Mouse (Mus musculus) heart, adult 18-20 months (tissue): ENCODE results near the gene P2ry4. TPM values are rescaled to one million over a fixed set of nuclear protein-coding genes. Genes with fewer than 3 reads are reported as not detected.

ENCODE experiments used
- DNase-seq, 2 experiments: peaks; one replicate each; pipeline ENCODE4 v3.0.0; 2021 to 2022; ENCODE audit warnings: mixed read lengths in 1 of 2
- long read RNA-seq, 2 experiments: library from polyadenylated mRNA; stranded (forward); transcript quantifications; one replicate each; pipeline ENCODE4 v2.0.0; 2021
- total RNA-seq, 2 experiments: library from RNA; stranded (reverse); gene quantifications; 2 replicates each; pipeline ENCODE4 v1.2.3; 2021

The P2ry4 gene
- not detected for total RNA-seq
- long read RNA-seq, experiment 1, result 0 reads
- long read RNA-seq, experiment 2, result 0 reads

GRCm38 (mm10) chrX:100594791-100595190 lies at the start of gene P2ry4:
TSS of gene P2ry4 (minus strand) at chrX:100594869.
- DNase-seq, result no peak

GRCm38 (mm10) chrX:100638477-100638876 lies 43.8 kb upstream of the P2ry4 start:
- DNase-seq, result no peak

GRCm38 (mm10) chrX:100629076-100629475 lies 34.4 kb upstream of the P2ry4 start:
- no peak for DNase-seq

GRCm38 (mm10) chrX:100625802-100626793 lies 31.4 kb upstream of the P2ry4 start, which contains the start of gene Pdzd11:
TSS of gene Pdzd11 (minus strand) at chrX:100626568.
- peak; percentile 88 to 94 for DNase-seq

DNA sequence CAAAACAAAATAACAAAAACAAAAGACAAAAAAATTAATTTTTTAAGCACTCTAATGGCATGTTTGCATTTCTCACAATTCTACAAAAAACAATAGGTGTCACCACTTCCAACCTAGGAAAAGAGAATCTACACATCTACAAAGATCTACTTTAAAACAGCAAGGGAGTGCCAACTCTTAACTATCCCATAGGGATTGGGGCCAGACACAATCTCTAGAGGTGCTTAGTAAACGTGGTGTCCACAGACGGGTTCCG lies 30.8 kb upstream of the P2ry4 start, which contains the start of gene Kif4:
Kif4 (plus strand) TSS at position 192 of the 256 bp plus-strand sequence.
- DNase-seq, result no peak

DNA sequence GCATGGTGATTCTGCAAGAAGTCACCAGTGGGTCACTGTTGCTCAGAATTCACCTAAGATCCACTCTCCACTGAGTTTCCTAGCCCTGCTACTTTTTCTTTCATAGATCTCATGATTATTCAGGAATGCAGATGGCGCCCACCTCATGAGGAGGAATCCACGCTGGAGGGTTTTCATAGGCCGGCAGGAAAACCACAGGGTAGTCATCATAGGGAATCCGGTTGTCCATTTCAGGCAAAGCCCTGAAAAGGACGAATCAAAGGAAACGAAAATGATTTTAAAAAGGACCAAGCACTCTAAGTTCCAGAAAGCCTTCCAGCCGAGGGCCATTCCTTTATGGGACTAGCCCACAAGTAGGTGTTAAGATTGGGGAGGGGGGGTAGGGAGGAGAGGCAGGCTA lies 30.5 kb upstream of the P2ry4 start:
- DNase-seq, result peak in 1 of 2 experiments; percentile 6

DNA sequence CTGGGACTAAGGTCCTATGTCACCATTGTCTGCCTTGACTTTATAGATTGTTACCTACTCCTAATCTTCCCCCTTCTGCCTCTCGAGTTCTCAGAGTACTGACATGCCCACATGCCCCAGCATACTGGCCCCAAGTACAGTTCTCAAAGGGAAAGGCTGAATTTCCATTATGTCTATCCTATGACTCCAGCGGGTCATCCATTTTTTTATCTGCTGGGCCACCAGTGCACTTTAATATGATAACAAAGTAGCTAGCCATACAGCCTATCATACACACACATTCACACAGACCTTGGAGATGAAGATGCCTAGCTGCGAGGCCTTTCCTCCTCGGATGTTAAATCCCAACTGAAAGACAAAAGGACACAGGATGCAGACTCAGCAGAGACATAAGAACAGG lies 29.6 kb upstream of the P2ry4 start:
- no peak for DNase-seq

DNA sequence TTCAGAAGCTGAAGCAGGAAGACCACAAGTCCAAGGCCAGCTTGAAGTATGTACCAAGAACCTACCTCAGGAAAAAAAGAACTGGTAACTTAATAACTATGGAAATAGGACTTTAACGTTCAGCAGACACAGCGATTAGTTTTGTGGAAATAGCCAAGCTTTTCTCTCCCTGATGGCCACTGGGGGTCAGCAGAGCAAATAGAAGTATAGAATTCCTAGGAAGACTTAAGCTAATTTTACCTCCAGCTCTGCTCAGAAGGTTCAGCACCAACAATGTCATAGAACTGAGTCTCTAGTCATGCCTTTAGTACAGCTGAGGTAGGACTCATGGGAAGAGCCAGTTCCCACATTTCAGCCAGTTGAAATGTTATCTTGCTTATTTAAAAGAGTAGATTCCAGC lies 26.7 kb upstream of the P2ry4 start:
- DNase-seq, result no peak

- DNase-seq, result no peak
These were observed 23.8 kb upstream of the P2ry4 start for GRCm38 (mm10) chrX:100618488-100618887.

DNA sequence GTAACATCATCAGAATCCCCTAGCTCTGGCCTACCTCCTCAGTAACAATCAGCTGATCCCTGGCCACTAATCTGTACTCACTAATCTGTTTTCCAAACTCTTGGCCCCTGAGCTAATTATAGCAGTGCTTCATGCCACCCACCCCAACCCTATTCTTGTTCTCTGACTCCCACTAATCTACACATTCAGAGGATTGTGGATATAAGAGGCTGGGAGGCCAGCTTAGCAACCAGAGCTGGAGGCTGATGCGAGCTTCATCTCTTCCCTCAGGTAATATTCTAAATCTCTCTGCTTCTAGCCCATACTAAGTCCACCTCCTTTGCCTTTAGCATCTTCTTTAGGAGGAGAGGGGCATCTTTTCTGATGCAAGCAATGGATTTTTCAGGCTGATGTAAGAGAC lies 10.6 kb upstream of the P2ry4 start, which contains the start of gene Arr3:
Arr3 (plus strand) TSS at position 184 of the 400 bp plus-strand sequence.
- DNase-seq, result no peak

DNA sequence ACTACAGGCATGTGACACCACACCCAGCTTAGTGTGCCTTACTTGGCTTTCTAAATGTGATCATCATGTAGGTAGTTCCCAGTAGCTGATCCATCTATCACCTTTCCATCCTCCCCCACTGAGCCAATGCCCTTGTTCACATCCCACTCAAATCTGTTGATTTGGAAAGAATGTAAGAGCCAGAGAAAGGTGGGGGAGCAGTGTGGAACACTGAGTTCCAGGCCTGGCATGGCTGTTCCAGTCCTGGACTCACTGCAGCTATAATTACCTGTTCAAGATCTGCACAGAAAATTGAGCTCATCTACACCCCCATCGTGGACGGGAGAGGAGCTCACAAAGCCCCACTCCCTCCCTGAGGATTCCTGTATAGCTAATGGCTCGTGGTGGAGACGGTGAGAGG lies 5.1 kb upstream of the P2ry4 start:
- no peak for DNase-seq

- DNase-seq, result peak; percentile 1 to 26
These were observed 2.8 kb upstream of the P2ry4 start for GRCm38 (mm10) chrX:100597439-100597838.

- no peak for DNase-seq
These were observed 22.7 kb downstream of the P2ry4 start, which contains the start of gene Awat1 for GRCm38 (mm10) chrX:100571951-100572350. TSS of gene Awat1 (plus strand) at chrX:100572251.

DNA sequence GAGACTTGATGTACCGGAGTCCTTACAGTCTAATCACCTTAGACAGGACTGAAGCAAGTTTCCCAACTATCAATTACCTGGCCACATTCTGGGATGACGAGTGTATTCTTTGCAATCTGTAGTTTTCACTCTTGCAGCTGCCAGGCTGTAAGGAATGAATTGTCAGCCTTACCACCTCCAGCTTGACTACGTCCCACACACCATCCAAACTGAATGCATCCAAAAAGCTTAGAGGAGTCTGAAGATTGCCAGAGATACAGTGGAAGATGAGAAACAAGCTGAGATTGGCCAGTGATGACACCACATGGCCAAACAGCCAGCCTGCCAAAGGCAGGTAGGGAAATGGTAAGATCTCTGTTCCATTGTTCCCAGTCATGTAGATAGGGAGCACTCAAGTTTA lies 29.0 kb downstream of the P2ry4 start:
- no peak for DNase-seq

DNA sequence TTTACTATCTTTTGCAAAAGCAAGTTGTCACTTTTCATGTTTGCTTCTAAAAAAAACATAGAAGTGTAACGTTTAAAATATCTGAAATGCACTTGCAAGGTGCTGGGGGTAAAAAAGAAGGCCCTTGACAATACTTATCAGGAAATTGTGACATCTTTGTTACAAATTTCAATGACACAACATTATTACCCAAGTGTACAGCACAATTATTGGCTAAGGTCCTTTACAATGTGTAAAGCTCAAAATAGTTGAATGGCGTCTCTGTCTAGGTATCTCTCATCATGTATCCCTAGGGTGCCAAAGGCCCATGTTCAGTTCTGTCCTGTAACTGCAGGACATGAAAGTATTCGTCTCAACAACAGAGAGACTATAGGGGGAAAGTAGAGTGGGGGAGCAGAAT lies 38.6 kb downstream of the P2ry4 start:
- DNase-seq, result no peak

Other genes with a start within 250 kb of the P2ry4 start
- not detected for gene Otud6a, start 165.9 kb downstream of the P2ry4 start, total RNA-seq
- under 1 TPM in 1 of 2 experiments, not detected in 1; 0.13 TPM for gene Awat2, start 152.2 kb downstream of the P2ry4 start, total RNA-seq
- gene Igbp1, start 100.6 kb downstream of the P2ry4 start, total RNA-seq, result 10 to 100 TPM; 40.2 to 43.2 TPM
- gene Dgat2l6, start 70.0 kb downstream of the P2ry4 start, total RNA-seq, result not detected
- not detected for gene Awat1, start 22.6 kb downstream of the P2ry4 start, total RNA-seq
- not detected for gene Arr3, start 10.6 kb upstream of the P2ry4 start, total RNA-seq
- gene Kif4, start 30.9 kb upstream of the P2ry4 start, total RNA-seq, result under 1 TPM; 0.31 to 0.35 TPM
- 10 to 100 TPM; 21.3 to 23.5 TPM for gene Pdzd11, start 31.7 kb upstream of the P2ry4 start, total RNA-seq
- under 1 TPM in 1 of 2 experiments, not detected in 1; 0.36 TPM for gene Gdpd2, start 135.0 kb upstream of the P2ry4 start, total RNA-seq
- gene Dlg3, start 172.9 kb upstream of the P2ry4 start, total RNA-seq, result 1 to 10 TPM; 2.1 to 2.8 TPM